Mouse (Mus musculus): ENCODE data around the gene Ddx46. TPM values are rescaled to one million over a fixed set of nuclear protein-coding genes. Genes with fewer than 3 reads are reported as not detected.
"Not testable (repeated sequence)": the region's sequence is repeated elsewhere in the genome, so short reads cannot be mapped to it uniquely, and the experiment has no call there.

Ddx46 gene
- polyA plus RNA-seq, 1 experiment from 2014 or later = 32.5 TPM

GRCm38 (mm10) chr13:55622649-55623541 is 11.9 kb upstream of the Ddx46 start, which contains the start of gene Caml:
Caml (plus strand) TSS chr13:55623005.
- WGBS = under 1% methylated on average over 59 of the region's 59 CpGs
- H3K4me1 ChIP-seq (ENCODE audit: control insufficient read depth, insufficient read depth, low read length) = peaks cover 13% of the 10 kb centered on the region
- H3K27me3 ChIP-seq (ENCODE audit: control insufficient read depth, insufficient read depth, low read length) = no peaks in the 10 kb centered on the region
- H3K4me3 ChIP-seq (replicated peaks; ENCODE audit: low read length) = peak within 1 kb of the TSS; percentile 86
- peak within 1 kb of the TSS; percentile 89 for H3K9ac ChIP-seq (ENCODE audit: low read length)
- H3K4me2 ChIP-seq (ENCODE audit: low read depth, low read length) = peak within 1 kb of the TSS; percentile 93
- no peaks in the 10 kb centered on the region for H3K9me3 ChIP-seq (replicated peaks; ENCODE audit: control insufficient read depth, low read length)
- peak within 1 kb of the TSS; percentile 90 for H3K27ac ChIP-seq (ENCODE audit: low read length)
- H3K36me3 ChIP-seq (ENCODE audit: control insufficient read depth, insufficient read depth, low read length) = no peaks in the 10 kb centered on the region
- peak; percentile 98 for ATAC-seq (ENCODE audit: insufficient read depth, low FRiP score)

- under 1% methylated on average over 38 of the region's 40 CpGs for WGBS
- Histone ChIP-seq H3K4me2 (ENCODE audit: low read depth, low read length) (peak overlapping the region; percentile 91), H3K27ac (ENCODE audit: low read length) (peak overlapping the region; percentile 11; the same call in 1 of the 2 replicates), H3K27me3 (ENCODE audit: control insufficient read depth, insufficient read depth, low read length) (no peaks in the 10 kb centered on the region), H3K9ac (ENCODE audit: low read length) (peak overlapping the region; percentile 86), H3K4me3 (replicated peaks; ENCODE audit: low read length) (peak overlapping the region; percentile 68), H3K4me1 (ENCODE audit: control insufficient read depth, insufficient read depth, low read length) (peaks cover 14% of the 10 kb centered on the region; the same call in 1 of the 2 replicates), H3K36me3 (ENCODE audit: control insufficient read depth, insufficient read depth, low read length) (peaks cover 9% of the 10 kb centered on the region; the same call in 1 of the 2 replicates), H3K9me3 (replicated peaks; ENCODE audit: control insufficient read depth, low read length) (no peaks in the 10 kb centered on the region)
- ATAC-seq (ENCODE audit: insufficient read depth, low FRiP score) = peak; percentile 43; the same call in 1 of the 2 replicates
Measured at GRCm38 (mm10) chr13:55635146-55635571, 332 bp downstream of the Ddx46 start.

- Histone ChIP-seq H3K36me3 (ENCODE audit: control insufficient read depth, insufficient read depth, low read length) (0 out of 2 replicates have a peak, but pooled peaks cover 5% of the 10 kb centered on the region), H3K9ac (ENCODE audit: low read length) (no peak overlapping the region), H3K4me2 (ENCODE audit: low read depth, low read length) (peak overlapping the region; percentile 91; the same call in 1 of the 2 replicates), H3K4me3 (replicated peaks; ENCODE audit: low read length) (no peak overlapping the region), H3K4me1 (ENCODE audit: control insufficient read depth, insufficient read depth, low read length) (peaks cover 14% of the 10 kb centered on the region; the same call in 1 of the 2 replicates), H3K27ac (ENCODE audit: low read length) (no peak overlapping the region), H3K9me3 (replicated peaks; ENCODE audit: control insufficient read depth, low read length) (no peaks in the 10 kb centered on the region), H3K27me3 (ENCODE audit: control insufficient read depth, insufficient read depth, low read length) (no peaks in the 10 kb centered on the region)
- no peak for ATAC-seq (ENCODE audit: insufficient read depth, low FRiP score)
- 88% methylated on average over 14 of the region's 14 CpGs for WGBS
Measured at GRCm38 (mm10) chr13:55636185-55636983, 1.6 kb downstream of the Ddx46 start.

GRCm38 (mm10) chr13:55640480-55640879 is 5.7 kb downstream of the Ddx46 start:
- not testable (repeated sequence) for H3K27me3 ChIP-seq (ENCODE audit: control insufficient read depth, insufficient read depth, low read length)
- H3K4me1 ChIP-seq (ENCODE audit: control insufficient read depth, insufficient read depth, low read length) = peaks cover 14% of the 10 kb centered on the region; the same call in 1 of the 2 replicates

GRCm38 (mm10) chr13:55644525-55644924 is 9.7 kb downstream of the Ddx46 start:
- peaks cover 22% of the 10 kb centered on the region for H3K36me3 ChIP-seq (ENCODE audit: control insufficient read depth, insufficient read depth, low read length)

More at GRCm38 (mm10) chr13:55640480-55640879, 5.7 kb downstream of the Ddx46 start:
- H3K9me3 ChIP-seq (replicated peaks; ENCODE audit: control insufficient read depth, low read length); H3K36me3 ChIP-seq (ENCODE audit: control insufficient read depth, insufficient read depth, low read length); H3K27ac ChIP-seq (ENCODE audit: low read length); H3K4me2 ChIP-seq (ENCODE audit: low read depth, low read length); ATAC-seq (ENCODE audit: insufficient read depth, low FRiP score); H3K9ac ChIP-seq (ENCODE audit: low read length); H3K4me3 ChIP-seq (replicated peaks; ENCODE audit: low read length): not testable (repeated sequence)
- WGBS = 42% methylated on average over 8 of the region's 8 CpGs

GRCm38 (mm10) chr13:55650098-55650497 is 15.3 kb downstream of the Ddx46 start:
- Histone ChIP-seq H3K9me3 (replicated peaks; ENCODE audit: control insufficient read depth, low read length) (no peaks in the 10 kb centered on the region), H3K4me2 (ENCODE audit: low read depth, low read length) (no peak overlapping the region), H3K4me3 (replicated peaks; ENCODE audit: low read length) (no peak overlapping the region), H3K36me3 (ENCODE audit: control insufficient read depth, insufficient read depth, low read length) (peaks cover 35% of the 10 kb centered on the region), H3K9ac (ENCODE audit: low read length) (no peak overlapping the region), H3K4me1 (ENCODE audit: control insufficient read depth, insufficient read depth, low read length) (no peaks in the 10 kb centered on the region), H3K27ac (ENCODE audit: low read length) (no peak overlapping the region), H3K27me3 (ENCODE audit: control insufficient read depth, insufficient read depth, low read length) (no peaks in the 10 kb centered on the region)
- 86% methylated on average over 12 of the region's 12 CpGs for WGBS
- ATAC-seq (ENCODE audit: insufficient read depth, low FRiP score) = no peak

More at GRCm38 (mm10) chr13:55644525-55644924, 9.7 kb downstream of the Ddx46 start:
- Histone ChIP-seq H3K27ac (ENCODE audit: low read length) (no peak overlapping the region), H3K4me2 (ENCODE audit: low read depth, low read length) (no peak overlapping the region), H3K4me1 (ENCODE audit: control insufficient read depth, insufficient read depth, low read length) (no peaks in the 10 kb centered on the region), H3K27me3 (ENCODE audit: control insufficient read depth, insufficient read depth, low read length) (no peaks in the 10 kb centered on the region), H3K9ac (ENCODE audit: low read length) (no peak overlapping the region), H3K4me3 (replicated peaks; ENCODE audit: low read length) (no peak overlapping the region), H3K9me3 (replicated peaks; ENCODE audit: control insufficient read depth, low read length) (no peaks in the 10 kb centered on the region)
- ATAC-seq (ENCODE audit: insufficient read depth, low FRiP score) = no peak
- 91% methylated on average over 2 of the region's 2 CpGs for WGBS

- Histone ChIP-seq H3K9ac (ENCODE audit: low read length) (no peak overlapping the region), H3K9me3 (replicated peaks; ENCODE audit: control insufficient read depth, low read length) (no peaks in the 10 kb centered on the region), H3K36me3 (ENCODE audit: control insufficient read depth, insufficient read depth, low read length) (peaks cover 27% of the 10 kb centered on the region), H3K4me2 (ENCODE audit: low read depth, low read length) (no peak overlapping the region), H3K27ac (ENCODE audit: low read length) (no peak overlapping the region), H3K4me1 (ENCODE audit: control insufficient read depth, insufficient read depth, low read length) (no peaks in the 10 kb centered on the region), H3K4me3 (replicated peaks; ENCODE audit: low read length) (no peak overlapping the region), H3K27me3 (ENCODE audit: control insufficient read depth, insufficient read depth, low read length) (no peaks in the 10 kb centered on the region)
- ATAC-seq (ENCODE audit: insufficient read depth, low FRiP score) = no peak
- 87% methylated on average over 6 of the region's 6 CpGs for WGBS
Measured at GRCm38 (mm10) chr13:55650980-55651379, 16.2 kb downstream of the Ddx46 start.

GRCm38 (mm10) chr13:55668550-55668949 is 33.7 kb downstream of the Ddx46 start:
- no peak overlapping the region for H3K9ac ChIP-seq (ENCODE audit: low read length)
- H3K4me1 ChIP-seq (ENCODE audit: control insufficient read depth, insufficient read depth, low read length) = no peaks in the 10 kb centered on the region
- H3K27me3 ChIP-seq (ENCODE audit: control insufficient read depth, insufficient read depth, low read length) = no peaks in the 10 kb centered on the region
- WGBS = 74% methylated on average over 6 of the region's 6 CpGs
- H3K9me3 ChIP-seq (replicated peaks; ENCODE audit: control insufficient read depth, low read length) = no peaks in the 10 kb centered on the region
- no peak overlapping the region for H3K4me3 ChIP-seq (replicated peaks; ENCODE audit: low read length)
- no peak for ATAC-seq (ENCODE audit: insufficient read depth, low FRiP score)
- no peak overlapping the region for H3K27ac ChIP-seq (ENCODE audit: low read length)
- H3K4me2 ChIP-seq (ENCODE audit: low read depth, low read length) = no peak overlapping the region
- H3K36me3 ChIP-seq (ENCODE audit: control insufficient read depth, insufficient read depth, low read length) = peaks cover 46% of the 10 kb centered on the region

Measured in stomach, embryonic 16.5 days (tissue).